Mouse (Mus musculus) forelimb bud, embryonic 11.5 days (tissue): ENCODE results near the gene Syn3.

Experiments
- DNase-seq: peaks from one replicate; pipeline ENCODE4 v3.0.0-alpha.2; 2012; ENCODE audit warnings: low read depth, low spot score

Syn3 gene

DNA sequence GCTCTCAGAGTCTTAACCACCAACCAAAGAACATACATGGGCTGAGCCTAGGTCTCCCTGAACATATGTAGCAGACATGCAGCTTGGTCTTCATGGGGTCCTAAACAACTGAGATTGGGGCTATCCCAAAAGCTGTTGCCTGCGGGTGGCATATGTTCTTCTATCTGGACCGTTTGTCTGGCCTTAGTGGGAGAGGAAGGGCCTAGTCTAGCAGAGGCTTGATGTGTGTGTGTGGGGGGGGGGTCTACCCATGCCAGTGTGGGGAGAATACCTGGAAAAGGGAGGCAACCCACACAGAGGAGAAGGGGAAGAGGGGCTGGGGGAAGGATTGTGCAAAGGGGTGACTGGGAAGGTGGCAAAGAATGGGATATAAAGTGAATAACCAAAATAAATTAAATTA, 281.9 kb downstream of the Syn3 start:
- DNase-seq = no peak

DNA sequence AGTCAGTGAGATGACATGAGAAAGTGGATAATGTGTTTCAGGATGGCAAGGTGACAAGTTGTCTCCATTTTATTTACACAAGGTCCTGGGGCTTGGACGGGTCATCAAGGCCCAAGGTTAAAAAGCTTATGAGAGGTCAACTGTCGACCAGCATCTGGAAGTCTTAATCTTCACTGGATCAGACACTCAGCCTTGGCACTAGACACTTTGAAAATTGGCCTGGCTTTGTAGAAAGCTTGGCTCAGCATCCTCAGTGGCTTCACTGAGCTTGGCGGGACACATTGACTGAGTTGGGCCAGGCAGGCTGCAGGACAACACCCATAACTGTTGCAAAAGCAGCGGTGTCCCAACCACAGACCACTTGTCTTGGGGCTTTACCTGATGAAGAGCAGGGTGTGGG, 286.6 kb downstream of the Syn3 start:
- no peak for DNase-seq

GRCm38 (mm10) chr10:86203915-86204314, 294.8 kb downstream of the Syn3 start:
- no peak for DNase-seq

- DNase-seq = no peak
Measured at GRCm38 (mm10) chr10:86203175-86203574, 295.5 kb downstream of the Syn3 start.

DNA sequence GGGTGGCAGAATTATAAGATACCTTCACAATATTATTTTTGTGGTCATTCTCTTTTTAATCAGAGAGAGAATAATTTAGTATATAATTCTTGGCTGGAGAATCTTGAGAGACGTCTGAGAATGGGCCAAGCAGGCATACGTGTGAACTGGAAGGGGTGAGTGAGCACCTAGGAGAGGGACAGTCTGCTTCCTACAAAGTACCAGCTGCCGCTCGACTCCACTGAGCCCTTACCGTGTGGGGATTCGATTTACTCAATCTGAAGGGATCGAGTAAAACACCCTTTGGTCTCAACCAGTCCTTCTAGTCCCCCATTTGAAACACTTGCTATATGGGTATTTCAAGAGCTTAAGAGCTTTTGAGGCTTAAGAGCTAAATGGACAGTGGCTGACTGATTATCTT, 296.9 kb downstream of the Syn3 start:
- DNase-seq = no peak

- DNase-seq = no peak
Measured at GRCm38 (mm10) chr10:86201006-86201405, 297.7 kb downstream of the Syn3 start.

DNA sequence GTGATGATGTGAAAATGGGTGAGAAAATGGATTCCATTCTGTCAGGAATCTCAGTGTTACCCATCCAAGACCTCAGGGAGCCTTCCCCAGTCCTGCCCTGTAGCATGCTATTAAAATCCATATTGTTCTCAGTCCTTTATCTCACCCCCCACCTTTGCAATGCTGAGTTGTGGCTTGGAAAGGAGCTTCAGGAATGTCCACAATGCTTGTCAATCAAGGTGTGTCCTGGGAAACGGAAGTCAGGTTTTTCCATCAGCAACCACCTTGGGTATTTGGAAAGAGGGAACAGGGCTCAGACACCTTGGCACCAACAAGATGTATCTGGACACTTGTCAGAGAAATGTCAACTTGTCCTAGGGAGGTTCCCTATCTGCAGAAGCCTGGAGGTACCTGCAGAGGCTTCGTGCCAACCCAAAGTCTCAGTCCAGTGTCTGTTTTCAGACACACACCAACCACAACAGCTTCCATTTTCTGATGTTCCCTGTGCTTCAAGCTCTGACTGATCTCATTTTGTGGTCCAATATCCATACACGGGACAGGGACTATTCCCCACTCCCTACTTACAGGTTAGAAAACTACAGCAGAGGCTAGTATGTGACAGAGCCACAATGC, 302.2 kb downstream of the Syn3 start:
- no peak for DNase-seq

GRCm38 (mm10) chr10:86194722-86195121, 304.0 kb downstream of the Syn3 start:
- no peak for DNase-seq

DNA sequence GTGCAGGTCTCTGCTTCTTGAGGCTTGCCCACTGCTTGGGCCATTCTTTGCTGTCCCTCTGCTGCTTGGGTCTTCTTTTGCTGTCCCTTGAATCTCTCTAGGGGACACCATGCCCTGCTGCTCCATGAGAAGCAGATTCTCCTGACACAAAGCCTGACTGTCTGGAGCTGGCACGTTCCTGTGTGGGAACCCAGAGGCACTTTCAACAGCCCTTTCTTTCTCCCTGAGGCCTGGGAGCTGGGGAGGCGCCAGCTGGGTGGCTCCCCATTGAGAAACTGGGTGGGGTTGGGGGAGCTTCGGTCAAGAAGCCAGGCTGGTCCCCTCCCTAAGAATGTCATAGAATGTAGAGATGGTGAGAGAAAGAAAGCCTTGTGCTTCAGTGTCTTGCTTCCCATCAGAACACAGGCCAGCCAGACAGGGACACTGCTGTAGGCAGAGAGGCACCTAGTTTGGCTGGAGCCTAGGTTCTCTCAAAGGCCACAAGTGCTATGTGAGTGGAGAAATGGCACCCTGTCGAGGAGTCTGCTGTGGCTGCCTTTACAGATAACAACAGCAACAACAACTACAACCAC, 304.7 kb downstream of the Syn3 start:
- DNase-seq = no peak

- DNase-seq = no peak
Measured at GRCm38 (mm10) chr10:86188614-86189013, 310.1 kb downstream of the Syn3 start.

GRCm38 (mm10) chr10:86187881-86188280, 310.8 kb downstream of the Syn3 start:
- no peak for DNase-seq

DNA sequence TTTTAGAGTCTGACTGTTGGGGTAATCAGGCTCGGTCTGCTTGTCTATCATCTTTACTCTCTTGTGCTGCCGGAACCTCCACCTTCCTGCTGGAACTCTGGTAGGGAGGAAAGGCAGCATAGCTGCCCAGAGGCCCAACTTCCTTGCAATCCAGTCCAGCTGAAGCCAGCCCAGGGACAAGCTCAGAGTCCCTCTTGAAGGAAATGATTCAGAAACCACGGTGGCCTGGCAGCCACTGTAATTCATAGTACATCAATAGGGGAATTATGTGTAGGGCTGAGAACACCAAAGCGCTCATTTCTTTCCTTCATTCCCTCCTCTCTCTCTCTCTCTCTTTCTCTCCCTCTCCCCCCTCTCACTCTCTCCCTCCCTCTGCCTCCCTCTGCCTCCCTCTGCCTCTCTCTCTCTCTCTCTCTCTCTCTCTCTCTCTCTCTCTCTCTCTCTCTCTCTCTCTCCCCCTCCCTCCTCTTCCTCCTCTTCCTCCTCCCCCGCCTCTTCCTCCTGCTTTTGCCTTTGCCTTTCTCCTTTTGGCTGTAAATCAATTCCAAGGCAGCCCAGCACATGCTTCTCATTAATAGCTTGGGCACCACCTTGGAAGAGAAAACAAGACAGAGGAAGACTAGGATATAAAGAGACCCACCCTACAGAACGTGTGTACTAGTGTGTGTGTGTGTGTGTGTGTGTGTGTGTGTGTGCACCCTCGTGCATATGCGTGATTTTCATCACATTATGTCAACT, 315.4 kb downstream of the Syn3 start:
- DNase-seq = peak; percentile 34

- peak; percentile 59 for DNase-seq
Measured at GRCm38 (mm10) chr10:86182183-86182805, 316.4 kb downstream of the Syn3 start.

DNA sequence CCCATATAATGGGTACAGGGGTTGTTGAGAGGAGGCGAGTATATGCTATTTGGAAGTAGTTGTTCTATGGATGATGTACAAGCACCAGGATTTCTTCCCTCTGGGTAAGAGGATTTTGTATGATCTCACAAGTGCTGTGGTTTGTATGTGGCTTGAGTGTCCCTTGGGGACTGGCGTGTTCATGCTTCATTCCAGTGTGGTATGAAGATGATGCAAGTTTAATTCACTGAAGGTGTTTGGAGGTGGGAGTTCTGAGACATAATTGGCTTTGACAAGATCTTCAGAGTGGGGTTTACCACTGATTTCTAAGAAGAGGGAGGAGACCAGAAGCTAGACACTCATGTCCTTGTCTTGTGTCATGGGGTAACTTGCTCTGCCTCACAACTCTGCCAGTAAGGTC, 322.3 kb downstream of the Syn3 start:
- DNase-seq = no peak

DNA sequence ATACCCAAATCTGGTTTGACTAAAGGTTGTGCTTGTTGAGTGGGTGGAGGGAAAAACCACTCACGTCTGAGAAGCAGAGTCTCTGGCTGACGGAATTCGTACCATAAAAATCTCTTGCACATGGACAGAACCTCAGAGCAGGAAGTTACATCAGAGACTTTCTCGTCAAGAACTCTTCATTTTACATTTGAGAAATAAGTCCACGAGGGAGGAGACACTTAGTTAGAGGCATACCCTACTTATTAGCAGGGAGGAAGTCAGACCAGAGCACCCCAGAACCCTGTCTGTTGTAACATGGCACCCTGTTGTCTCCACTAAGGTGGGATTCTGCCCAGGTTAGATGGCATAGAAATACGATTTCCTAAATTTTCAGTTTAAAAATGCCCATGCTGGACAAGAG, 324.7 kb downstream of the Syn3 start:
- no peak for DNase-seq

DNA sequence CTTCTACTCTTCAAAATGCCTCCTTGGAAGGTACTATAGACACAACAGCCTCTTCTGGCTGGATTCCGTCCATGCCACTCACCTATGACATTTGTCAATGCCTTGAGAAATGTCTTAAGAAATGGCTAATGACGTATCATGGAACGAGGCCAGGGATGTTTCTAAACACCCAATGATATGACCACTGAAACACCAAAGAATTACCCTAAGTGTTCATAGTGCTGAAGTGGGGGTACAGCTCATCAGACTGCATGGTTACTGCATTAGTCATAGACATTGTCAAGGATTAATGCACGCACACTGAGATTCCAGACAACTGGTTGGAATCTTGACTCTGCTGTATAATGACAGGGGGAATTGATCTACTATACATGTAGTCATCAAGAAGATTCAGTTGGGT, 325.4 kb downstream of the Syn3 start:
- no peak for DNase-seq

DNA sequence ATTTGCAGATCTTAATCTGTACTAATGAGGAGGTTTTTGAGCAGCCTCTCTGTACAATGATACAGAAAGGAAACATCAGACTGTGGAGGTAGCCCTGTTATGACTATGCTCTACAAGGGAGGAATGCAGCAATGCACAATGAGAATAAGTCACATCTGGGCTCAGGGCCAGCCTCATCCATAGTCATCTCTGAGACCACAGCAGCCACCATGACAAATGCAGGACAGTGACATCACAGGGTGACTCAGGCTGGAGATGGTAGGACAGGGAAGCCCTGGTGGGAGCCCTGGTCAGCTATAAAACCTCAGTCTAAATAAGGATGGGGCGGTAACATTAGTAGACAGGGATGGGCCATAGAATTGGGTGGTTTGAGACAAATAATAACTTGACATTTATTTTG, 327.4 kb downstream of the Syn3 start:
- DNase-seq = no peak

GRCm38 (mm10) chr10:86168084-86168483, 330.6 kb downstream of the Syn3 start:
- DNase-seq = no peak

DNA sequence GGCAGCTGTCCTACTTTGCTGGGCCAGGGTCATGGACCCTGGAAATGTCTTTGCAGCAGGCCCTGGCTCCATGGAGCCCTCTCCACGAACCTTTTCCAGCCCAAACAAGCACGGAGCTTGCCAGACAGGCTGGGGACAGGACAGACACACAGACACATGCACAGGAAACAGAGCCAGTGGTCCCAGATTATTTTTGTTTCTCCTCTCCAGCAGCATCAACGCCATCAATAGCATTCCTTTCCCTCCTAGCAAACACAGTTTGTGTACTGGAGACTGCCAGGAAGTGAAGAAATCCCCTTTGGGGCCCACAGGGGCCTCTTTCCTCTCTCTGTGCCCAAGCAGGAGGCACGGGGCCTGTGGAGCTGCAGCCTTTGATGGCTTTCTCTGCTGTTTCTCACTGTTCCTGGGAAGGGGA, 331.8 kb downstream of the Syn3 start:
- DNase-seq = peak; percentile 29

GRCm38 (mm10) chr10:86164098-86164497, 334.6 kb downstream of the Syn3 start:
- DNase-seq = no peak

DNA sequence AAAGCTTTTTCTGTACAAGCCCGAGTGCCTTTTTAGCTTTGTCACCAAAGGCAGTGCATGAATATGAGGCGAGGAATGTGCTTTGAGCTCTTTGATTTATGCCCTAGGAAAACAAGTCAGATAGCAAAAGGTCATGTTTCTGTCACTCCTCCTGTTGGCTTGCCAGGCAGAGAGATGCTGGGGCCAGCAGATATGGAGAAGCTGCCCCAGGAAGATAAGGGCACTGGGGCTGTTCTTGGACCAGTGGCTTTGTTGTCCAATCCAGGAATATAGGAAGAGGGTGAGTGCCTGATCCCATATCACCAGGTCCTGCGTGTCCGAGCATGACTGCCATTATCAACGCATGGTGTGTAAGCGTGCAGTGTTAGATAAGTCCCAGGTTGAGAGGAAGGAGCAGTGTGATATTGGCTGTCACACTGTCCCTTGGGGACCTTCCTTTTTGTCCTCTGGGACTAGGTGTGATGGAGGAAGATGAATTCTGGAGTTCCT, 336.9 kb downstream of the Syn3 start:
- DNase-seq = no peak

- no peak for DNase-seq
Measured at GRCm38 (mm10) chr10:86158198-86158899, 340.3 kb downstream of the Syn3 start.
